Mouse (Mus musculus) adrenal gland, postnatal 36 days (tissue): ENCODE data around the gene Arhgap32. TPM values are rescaled to one million over a fixed set of nuclear protein-coding genes. Genes with fewer than 3 reads are reported as not detected.
A peak's percentile ranks its signal among the peaks of the same experiment; 100 is the strongest.
"Not testable (repeated sequence)": the region's sequence is repeated elsewhere in the genome, so short reads cannot be mapped to it uniquely, and the experiment has no call there.

Source experiments
- DNase-seq, 2 experiments: peaks; one replicate each; pipeline ENCODE4 v3.0.0; 2021; ENCODE audit warnings: mixed read lengths in 1 of 2
- long read RNA-seq, 2 experiments: library from polyadenylated mRNA; stranded (forward); transcript quantifications; one replicate each; pipeline ENCODE4 v2.0.0; 2021; ENCODE audit warnings: borderline sequencing depth in 2 of 2
- total RNA-seq, 2 experiments: library from RNA; stranded (reverse); gene quantifications; 2 replicates each; pipeline ENCODE4 v1.2.3; 2021

Arhgap32 gene
- 10 to 100 TPM; 50.3 to 71.4 TPM for total RNA-seq
- long read RNA-seq, experiment 1, partial matches to known transcripts: 0 of 1 reads
- long read RNA-seq, experiment 1, other reads (novel, unspliced or antisense): 1 of 1 reads
- long read RNA-seq, experiment 2: 0 reads

DNA sequence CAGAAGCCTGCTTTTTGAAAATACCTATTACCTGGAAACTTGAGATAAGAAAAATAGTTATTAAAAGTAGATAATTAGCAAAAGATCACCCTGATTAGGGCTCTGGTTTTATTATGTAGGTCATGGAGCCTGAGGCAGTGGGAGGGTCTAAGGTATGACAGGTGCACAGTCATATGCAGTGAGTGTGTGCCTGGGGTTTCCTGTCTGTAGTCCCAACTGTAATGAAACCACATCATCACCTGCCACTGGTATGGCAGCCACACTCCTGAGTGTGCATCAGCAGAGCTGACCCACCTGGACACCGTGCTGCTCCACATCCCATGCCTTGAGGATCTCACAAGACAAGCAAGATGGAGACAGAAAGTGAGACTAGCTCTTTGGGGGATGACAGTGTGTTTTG is at the start of gene Arhgap32:
TSS of gene Arhgap32 (plus strand) at position 351 of the 400 bp plus-strand sequence.
- DNase-seq: no peak

GRCm38 (mm10) chr9:32072778-32073177 is 43.2 kb upstream of the Arhgap32 start:
- DNase-seq: no peak

GRCm38 (mm10) chr9:32088106-32088776 is 27.7 kb upstream of the Arhgap32 start:
- no peak for DNase-seq

DNA sequence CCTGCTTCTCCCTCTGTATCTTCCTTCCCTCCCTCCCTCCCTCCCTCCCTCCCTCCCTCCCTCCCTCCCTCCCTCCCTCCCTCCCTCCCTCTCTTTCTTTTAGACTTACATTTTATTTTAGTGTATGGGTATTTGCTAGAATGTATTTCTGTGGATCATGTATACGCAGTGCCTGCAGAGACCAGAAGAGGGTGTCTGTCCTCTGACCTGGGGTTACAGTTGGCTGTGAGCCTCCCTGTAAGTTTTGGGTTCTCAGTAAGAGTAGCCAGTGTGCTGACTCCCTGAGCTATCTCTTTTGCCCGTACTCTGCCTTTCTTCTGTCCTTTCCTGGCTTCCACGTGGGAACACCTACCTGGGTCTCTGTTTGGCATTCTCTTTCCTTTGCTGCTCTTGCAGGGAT is 27.1 kb upstream of the Arhgap32 start:
- DNase-seq: no peak

DNA sequence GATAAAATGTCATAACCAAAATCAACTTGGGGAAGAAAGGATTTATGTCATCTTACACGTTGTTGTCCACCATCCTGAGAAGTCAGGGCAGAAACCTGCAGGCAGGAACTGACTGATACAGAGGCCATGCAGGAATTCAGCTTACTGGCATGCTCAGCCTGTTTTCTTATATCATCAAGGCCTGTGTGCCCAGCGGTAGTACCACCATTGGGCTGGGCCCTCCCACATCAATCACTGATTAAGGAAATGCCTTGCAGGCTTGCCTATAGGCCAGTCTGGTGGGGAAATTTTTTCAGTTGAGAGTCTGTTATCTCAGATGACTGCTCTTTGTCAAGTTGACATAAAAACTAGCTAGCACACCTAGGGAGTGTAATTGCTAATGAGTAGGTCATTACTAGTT is 22.5 kb upstream of the Arhgap32 start:
- DNase-seq: no peak

DNA sequence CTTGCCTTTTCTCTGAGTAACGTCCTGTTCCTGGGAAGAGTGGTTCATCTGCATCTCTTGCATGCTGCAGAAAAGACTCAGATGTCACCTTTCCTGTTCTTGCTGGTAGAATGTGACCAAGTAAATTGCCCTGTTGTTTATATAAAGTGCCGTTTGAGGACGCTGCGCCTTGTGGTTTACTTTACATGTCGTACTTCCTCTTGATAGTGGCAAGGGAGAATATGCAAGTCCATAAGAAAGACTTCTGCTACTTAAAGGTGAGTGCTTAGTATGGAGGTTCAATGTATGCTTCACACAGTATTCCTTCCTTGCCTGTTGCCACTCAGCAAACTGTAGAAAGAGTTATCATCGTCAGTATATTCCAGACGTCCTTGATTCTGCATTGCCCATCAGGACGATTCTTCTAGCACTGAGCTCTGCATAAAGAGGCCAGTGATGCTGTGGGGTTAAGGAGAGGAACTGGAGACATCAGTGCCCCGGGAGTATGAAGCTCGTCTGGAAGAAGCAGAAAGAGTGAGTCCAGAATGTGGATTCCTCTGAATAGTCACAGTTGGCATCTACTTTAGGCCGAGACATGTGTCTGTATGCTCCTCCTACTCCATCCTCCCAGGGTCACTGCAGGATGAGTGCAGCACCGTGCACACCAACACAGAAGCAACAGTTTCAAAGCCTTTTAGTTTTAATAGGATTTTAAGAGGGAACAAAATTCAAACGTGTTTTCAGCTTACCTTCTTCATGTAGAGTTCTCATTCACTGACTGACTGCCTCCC is 21.4 kb upstream of the Arhgap32 start:
- peak; percentile 25 to 30 for DNase-seq

DNA sequence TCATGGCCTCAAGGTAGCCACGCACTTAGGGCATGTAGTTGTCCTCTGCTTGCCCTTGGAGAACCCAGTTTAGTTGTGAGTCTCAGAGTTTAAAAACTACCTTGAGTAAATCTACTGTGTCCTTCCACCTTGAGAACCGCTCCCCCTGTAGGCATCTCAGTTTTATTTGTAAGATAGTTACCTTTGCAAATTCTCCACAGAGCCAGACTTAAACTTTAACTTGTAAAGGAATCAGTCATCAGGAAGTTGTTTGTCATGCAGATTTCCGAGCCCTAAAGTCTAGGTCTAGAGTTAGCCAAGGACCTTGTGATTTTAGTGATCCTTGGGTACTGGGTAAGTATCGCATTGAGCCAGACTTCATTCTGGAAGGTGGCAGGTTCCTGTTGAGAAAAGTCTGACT is 20.4 kb upstream of the Arhgap32 start:
- DNase-seq: no peak

- DNase-seq: no peak
These were observed 19.4 kb upstream of the Arhgap32 start for GRCm38 (mm10) chr9:32096541-32096940.

- DNase-seq: no peak
These were observed 18.8 kb upstream of the Arhgap32 start for GRCm38 (mm10) chr9:32097123-32097522.

DNA sequence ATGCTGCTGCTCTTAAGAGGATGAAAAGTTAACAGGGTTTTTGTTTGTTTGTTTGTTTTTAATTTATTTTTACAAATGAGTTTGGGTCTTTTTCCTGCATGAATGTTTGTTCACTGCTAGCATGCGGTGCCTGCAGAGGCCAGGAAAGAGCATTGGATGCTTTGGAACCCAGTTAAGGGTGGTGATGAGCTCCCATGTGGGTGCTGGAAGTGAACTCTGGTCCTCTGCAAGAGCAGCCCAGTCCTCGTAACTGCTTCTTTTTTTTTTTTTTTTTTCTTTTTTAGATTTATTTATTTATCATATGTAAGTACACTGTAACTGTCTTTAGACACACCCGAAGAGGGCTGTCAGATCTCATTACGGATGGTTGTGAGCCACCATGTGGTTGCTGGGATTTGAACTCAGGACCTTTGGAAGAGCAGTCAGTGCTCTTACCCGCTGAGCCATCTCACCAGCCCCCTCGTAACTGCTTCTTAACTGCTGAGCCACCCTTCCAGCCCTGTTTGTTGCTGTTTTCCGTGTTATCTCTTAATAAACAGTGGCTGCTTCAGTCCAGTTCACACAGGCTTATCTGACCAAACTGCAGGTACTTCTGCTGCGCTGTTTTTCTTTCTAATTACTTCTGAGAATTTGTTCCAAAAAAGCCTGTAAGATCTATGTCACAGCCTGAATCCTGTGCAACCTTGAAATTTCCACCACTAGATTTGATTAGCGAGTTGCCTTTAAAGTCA is 17.3 kb upstream of the Arhgap32 start:
- no peak for DNase-seq

DNA sequence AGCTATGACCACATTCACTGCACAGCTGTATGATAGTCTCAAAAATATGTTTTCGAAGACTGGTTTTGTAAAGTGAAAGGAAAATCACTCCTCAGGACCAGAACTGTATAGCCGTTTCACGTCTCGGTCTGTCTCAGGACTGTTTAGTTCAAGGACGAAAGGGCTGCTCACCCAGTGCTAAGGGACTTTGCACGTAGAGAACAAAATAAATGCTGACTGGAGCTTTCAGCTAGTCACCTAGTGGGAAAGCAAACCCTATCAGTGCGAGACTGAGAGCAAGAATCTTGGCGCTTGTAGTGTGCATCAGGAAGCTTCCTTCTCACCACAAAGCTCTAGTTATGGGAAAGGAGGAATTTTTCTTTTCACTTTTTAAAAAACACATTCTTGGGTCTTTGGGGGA is 15.4 kb upstream of the Arhgap32 start:
- DNase-seq: no peak

DNA sequence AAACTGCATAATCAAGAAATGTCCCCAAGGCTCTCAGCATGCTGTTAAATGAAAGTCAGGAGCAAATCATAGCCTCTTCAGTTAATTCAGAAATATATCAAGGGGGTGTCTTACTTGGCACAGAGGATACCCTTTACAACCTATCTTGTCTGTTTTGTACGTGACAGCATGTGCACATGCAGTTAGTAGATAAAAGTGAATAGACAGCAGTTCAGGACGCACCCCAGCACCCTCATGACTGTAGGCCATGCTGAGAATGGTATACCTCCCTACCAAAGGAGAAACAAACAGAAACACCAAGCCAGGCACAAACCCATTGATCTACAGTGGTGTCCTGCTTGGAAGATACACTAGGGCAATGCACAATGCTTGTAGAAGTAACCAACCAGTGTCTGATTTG is 14.4 kb upstream of the Arhgap32 start:
- no peak for DNase-seq

DNA sequence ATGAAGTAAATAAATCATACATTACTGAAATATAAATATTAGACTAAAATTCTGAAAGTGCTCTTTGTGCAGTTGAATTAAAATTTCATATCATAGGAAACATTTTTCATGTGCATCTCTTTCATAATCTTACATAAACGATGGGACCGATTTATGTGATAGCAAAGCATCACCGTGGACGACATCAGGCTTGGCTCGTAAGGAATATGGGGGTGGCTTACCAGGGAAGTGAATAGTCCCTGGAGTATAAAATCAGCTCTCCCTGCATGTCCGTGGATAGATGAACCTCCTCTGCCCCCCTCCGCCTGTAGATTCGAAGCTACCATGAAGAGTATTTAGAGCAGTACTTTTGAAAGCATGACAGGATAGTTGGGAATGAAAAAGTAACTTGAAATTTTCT is 11.3 kb upstream of the Arhgap32 start:
- no peak for DNase-seq

DNA sequence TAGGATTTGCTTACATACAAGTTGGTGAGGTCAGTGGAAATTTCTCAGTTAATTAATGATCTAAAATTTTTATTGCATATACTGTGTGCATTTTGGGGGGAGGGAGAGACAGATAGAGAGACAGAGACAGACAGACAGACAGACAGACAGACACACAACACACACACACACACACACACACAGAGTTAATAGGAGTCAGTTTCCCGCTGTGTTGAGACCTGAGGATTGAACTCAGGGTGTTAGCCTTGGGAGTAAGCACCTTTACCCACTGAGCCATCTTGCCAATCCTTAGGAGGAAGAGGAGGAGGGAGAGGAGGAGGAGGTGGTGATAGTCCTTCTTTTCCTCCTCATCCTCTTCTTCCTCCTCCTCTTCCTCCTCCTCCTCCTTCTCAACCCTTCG is 5.6 kb upstream of the Arhgap32 start:
- DNase-seq: no peak

- DNase-seq: no peak
These were observed 336 bp downstream of the Arhgap32 start for GRCm38 (mm10) chr9:32116272-32116671.

- no peak for DNase-seq
These were observed 1.9 kb downstream of the Arhgap32 start for GRCm38 (mm10) chr9:32117876-32118275.

GRCm38 (mm10) chr9:32118433-32118832 is 2.5 kb downstream of the Arhgap32 start:
- peak in 1 of 2 experiments; percentile 22 for DNase-seq

DNA sequence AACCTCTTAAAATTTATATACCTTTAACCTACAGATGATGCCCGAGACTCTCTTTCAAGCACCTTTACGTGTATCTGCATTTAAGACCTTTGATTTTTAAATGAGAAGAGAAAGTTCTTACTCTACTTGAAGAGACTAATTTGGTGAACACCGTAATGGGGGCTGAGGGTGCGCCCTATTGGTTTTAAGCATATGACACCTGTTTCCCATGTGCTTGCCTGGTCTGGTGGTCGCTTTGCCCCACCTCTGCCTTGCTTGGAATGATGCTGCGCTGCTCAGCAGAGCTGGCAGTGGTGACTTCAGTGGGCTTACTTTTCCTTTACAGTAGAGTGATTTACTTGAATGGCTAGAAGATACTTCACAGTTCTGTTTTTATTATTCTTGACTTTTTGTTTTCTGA is 3.6 kb downstream of the Arhgap32 start:
- no peak for DNase-seq

GRCm38 (mm10) chr9:32120162-32120561 is 4.2 kb downstream of the Arhgap32 start:
- no peak for DNase-seq

DNA sequence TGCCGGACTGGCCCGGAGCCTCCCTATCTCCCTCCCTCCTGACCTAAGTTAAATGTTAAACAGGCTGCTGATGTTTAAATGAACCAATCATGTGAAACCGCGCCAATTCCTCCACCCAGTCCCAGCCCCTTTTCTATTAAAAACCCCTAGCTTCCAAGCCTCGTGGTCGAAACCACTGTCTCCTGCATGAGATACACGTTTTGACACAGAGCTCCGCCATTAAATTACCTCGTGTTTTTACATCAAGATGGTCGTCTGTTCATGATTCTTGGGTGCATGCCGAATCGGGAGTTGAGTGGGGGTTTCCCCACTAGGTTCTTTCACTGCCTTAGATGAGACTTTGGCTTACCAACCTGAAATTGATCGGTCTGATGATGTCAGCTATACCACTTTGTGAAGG is 5.3 kb downstream of the Arhgap32 start:
- DNase-seq: not testable (repeated sequence)

- DNase-seq: no peak
These were observed 20.3 kb downstream of the Arhgap32 start for GRCm38 (mm10) chr9:32136195-32136594.

- DNase-seq: no peak
These were observed 20.9 kb downstream of the Arhgap32 start for GRCm38 (mm10) chr9:32136680-32137295.
